Mouse (Mus musculus): ENCODE measurements around the gene Loxl3.
A peak's percentile ranks its signal among the peaks of the same experiment; 100 is the strongest.

The Loxl3 gene

DNA sequence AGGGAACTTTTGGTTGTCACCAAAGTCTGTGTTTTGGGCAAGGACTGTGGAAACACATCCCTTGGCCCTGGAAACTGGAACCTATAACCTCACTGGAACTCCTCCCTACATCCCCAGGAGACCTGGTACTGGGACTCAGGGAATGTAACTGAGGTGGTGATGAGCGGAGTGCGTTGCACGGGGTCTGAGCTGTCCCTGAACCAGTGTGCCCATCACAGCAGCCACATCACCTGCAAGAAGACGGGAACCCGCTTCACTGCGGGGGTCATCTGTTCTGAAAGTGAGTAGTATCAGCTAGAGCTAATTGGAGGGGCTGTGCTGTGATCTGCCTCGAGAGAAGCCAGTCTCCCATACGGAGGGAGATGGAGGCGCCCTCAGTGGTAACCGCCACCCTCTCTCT, 15.4 kb downstream of the Loxl3 start:
- DNase-seq (ENCODE audit: low read depth in 1 of 2, low spot score in 2 of 2), result no peak

DNA sequence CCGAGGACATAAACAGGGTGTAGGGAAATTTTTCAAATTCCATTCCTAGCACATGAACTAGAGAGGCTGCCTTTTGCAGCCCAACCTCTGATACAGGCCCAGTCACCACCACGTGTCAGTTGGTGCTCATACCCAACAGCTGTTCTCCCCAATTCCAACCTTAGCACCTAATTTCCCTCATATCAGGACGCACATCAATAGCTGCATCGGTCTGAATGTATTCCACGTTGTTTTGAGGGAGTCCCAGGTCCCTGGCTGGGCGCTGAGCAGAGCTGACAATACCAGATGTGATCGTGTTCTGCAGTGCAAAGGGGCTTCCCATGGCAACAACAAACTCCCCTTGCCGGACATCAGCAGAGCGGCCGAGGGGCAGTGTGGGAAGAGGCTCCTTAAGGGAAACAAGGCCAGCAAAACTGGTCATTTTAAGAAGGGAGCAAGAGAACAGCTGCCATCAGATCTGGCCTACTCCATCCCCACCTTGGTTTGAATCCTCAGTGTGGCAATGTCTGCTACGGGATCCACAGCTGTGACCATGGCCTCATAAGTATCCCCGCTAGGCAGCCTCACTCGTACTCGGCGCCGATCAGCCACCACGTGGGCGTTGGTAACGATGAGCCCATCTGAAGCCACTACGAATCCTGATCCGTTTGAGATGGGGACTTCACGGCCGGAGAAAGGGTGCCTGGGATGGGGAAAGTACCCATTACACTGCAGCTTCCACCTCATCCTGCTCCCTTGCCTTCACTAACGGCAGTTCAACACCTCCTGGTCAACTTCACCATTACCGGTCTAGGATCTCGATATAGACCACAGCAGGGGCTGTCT, 19.4 kb downstream of the Loxl3 start:
- peak in 1 of 2 experiments; percentile 22 for DNase-seq (ENCODE audit: low read depth in 1 of 2, low spot score in 2 of 2)

DNA sequence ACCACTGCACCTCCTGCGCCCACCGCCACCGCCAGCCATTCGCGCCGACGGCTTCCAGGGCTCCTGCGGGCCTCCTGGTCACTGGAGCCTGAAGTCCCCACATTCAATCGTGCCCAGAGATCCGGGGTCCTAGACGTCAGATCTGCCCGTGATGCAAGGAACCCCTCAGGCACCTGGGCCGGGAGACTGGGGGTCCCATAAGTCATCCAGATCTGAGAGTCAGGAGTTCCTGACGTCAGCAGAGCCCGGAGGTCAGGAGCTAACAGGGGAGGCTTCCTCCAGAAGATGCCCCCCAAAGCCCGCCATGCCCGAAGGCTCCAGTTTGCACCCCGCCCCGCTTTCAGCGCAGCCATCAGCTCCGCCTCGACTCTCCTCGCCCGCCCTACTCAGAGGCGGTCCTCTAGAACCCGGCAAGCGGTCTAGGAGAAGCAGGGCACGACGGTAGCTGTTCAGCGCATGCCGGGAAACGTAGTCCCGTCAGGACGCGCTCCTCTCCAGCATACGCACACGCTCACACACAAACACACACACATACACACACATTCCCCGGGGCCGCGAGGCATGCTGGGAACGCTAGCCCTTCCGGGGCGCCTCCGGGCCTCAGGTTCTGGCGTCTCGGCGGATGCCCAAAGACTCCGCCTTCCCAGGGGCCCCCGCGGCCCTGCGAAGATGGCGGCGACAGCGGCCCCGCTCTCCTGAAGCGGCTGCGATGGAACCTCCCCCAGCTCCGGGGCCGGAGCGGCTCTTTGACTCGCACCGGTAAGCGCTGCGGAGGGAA, 20.3 kb downstream of the Loxl3 start, which contains the start of gene Aup1:
Aup1 (plus strand) TSS at position 448 of the 778 bp plus-strand sequence.
- peak; percentile 90 to 94 for DNase-seq (ENCODE audit: low read depth in 1 of 2, low spot score in 2 of 2)

DNA sequence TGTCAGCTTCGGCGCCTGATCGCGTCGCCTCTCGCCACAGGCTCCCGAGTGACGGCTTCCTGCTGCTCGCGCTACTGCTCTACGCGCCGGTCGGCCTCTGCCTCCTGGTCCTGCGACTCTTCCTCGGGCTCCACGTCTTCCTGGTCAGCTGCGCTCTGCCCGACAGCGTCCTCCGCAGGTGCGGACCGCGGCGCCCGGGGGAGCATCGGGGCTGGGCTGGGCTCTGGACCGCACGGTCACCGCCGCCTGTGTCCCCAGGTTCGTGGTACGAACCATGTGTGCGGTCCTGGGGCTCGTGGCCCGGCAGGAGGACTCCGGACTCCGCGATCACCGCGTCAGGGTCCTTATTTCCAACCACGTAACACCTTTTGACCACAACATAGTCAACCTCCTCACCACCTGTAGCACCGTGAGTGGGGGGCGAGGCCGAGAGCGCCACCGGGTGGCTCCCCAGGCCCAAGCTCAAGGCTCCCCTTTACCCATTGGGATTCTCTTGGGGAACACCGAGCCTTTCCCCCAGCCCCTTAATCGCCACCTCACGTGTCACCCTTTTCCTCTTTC, 21.0 kb downstream of the Loxl3 start, which contains the start of gene Htra2:
Htra2 (minus strand) TSS at position 403 of the 561 bp plus-strand sequence.
- no peak for DNase-seq (ENCODE audit: low read depth in 1 of 2, low spot score in 2 of 2)

DNA sequence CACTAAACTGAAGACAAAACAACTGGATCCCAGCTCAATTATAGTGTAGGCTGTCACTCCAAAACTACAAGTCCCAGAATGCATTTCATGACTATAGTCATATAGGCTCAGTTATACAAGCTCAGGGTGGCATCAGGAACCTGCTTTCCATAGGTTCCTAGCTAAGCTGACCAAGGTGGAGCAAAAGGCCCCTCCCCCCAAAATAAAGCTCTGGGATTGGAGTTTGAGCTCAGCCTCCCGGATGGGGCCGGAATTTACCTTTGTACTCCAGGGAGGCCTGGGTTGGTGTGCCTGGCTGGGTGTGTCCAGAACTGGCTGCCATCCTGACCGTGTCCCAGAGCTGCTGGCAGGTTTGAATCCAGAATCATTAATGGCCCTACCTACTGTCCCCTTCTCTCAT, 23.8 kb downstream of the Loxl3 start, which contains the start of gene Dqx1:
Dqx1 (plus strand) TSS at position 55 of the 400 bp plus-strand sequence.
- no peak for DNase-seq (ENCODE audit: low read depth in 1 of 2, low spot score in 2 of 2)

DNA sequence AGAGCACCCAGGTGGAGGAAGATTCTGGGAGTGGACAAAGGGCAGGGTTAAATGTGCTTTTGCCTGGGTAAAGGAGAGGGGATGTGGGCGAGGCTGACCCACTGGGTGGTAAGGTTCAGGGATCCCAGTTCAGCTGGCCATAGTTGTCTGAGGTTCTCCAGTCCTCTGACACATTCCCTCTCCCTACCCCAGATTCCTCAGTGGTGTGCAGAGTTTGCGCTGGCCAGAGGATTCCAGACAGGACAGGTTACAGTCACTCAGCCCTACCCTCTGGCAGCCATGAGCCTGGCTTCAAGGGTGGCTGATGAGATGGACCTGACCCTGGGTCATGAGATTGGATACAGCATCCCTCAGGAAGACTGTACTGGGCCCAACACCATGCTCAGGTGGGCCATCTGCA, 24.8 kb downstream of the Loxl3 start:
- no peak for DNase-seq (ENCODE audit: low read depth in 1 of 2, low spot score in 2 of 2)

DNA sequence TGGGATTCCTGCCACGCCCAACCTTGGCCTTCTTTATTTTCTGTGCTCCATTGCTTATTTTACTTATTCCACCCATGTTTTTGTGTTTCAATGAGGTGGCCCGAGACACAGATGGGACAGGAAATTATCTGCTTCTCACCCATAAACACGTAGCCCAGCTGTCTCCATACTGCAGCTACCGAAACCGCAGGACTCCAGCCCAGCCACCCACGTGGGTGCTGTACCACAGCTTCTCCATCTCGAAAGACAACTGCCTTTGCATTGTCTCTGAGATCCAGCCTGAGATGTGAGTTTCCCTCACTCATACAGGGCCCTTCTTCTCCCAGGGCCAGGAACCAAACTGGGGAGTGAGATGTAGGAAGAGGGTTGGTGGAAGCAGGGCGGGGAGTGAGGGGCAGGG, 32.0 kb downstream of the Loxl3 start:
- no peak for DNase-seq (ENCODE audit: low read depth in 1 of 2, low spot score in 2 of 2)

DNA sequence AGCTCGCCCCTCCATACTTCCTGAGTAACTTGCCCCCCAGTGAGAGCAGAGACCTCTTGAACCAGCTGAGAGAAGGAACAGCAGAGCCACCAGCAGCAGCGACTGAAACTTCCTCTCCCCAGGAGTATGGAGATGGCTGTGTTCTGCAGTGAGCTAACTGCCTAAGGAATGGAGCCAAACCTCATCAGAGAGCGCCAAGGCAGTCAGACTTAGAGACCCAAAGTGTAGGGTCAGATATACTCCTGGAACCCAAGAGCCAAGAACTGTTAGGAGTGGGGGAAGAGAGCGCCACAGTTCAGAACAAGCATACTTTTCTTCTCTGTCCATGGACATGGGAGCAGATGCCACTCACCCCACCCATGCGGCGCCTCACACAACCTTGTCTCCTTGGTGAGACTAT, 32.5 kb downstream of the Loxl3 start:
- no peak for DNase-seq (ENCODE audit: low read depth in 1 of 2, low spot score in 2 of 2)

DNA sequence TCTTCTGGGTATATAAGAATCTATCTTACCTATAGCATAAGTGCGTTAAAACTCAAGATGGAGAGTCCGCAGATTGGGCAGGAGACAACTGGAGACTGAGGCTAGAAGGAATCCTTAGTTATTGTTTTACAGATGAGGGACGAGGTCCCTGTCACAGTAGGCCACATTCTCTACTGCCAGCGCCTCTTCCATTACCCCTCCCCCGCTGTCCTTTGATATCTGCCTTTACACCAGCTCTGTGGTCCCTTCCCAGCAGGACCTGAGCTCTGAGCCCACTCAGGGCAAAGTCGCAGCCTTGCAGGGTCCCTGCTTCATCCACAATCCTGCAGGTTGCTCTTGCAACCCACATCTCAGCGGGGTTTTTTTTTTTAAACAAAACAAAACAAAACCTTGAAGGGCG, 34.2 kb downstream of the Loxl3 start:
- DNase-seq (ENCODE audit: low read depth in 1 of 2, low spot score in 2 of 2), result no peak

DNA sequence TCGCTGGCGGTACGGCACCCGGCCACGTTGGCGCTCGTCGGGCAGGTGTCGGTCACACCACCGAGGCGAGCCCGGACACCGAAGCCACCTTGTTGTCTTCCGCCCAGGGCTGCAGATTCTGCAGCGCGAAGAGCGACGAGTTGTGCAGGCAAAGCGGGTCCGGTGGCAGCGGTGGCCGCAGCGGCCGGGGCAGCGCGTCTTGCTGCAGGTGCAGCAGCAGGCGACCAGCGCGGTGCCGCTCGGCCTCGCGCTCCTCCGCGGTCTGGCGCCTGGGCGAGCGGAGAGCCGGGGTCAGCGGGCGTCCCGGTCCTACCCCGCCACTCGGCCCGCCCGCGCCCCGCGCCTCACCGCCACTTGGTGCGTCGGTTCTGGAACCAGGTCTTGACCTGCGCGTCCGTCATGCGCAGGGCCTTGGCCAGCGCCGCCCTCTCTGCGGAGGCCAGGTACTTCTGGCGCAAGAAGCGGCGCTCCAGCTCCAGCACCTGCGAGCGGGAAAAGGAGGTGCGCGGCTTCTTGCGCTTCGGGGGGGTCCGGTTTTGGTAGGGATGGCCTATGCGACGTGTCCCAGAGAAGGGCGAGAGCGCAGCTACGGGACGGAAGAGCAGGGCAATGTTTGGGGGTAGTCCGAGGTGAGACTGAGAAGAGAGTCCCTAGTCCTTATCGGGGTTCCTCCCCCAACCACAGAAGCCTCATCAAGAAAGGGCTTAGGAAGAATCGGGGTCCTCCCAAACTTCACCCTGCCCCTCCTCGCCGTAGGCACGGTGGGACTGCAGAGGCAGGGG, 34.9 kb downstream of the Loxl3 start:
- DNase-seq (ENCODE audit: low read depth in 1 of 2, low spot score in 2 of 2), result no peak

DNA sequence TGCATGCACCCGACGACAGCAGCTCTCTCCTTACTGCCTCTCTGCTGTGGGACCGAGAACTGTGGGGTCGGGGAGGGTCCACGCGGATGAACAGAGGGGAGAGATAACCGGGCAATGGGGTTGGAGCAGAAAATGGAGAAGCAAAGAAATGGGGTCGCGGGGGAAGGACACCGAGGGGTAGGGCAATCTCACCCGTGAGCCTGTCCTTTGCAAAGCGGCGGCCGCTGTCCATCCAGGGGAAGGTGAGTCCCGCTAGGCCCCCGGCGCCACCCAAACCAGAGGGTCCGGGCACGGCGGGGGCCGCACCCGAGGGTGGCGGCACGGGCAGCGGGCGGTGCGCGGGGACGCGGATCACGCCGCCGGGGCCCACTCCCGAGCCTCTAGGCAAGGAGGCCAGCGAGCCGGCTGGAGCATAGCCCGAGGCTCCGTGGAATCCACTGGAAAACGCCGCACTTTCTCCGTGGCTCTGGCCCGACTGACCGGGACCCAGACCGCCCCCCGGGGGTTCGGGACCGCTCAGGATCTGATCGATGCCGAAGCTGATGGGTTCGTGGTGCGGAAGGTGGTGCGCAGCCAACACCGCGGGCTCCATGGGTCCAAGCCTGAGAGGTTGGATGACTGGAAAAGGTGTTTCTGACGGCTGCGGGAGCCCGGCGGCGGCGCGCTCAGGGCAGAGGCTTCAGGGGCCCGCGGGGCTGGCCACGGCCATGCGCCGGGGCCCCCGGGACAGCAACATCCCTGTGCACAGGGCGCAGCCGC, 35.7 kb downstream of the Loxl3 start:
- DNase-seq (ENCODE audit: low read depth in 1 of 2, low spot score in 2 of 2), result no peak

DNA sequence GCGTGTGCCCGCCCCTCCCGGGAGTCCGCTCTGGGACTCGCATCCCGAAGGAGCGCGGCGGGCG, 36.1 kb downstream of the Loxl3 start, which contains the start of gene Tlx2:
Tlx2 (minus strand) TSS at position 47 of the 64 bp plus-strand sequence.
- no peak for DNase-seq (ENCODE audit: low read depth in 1 of 2, low spot score in 2 of 2)

DNA sequence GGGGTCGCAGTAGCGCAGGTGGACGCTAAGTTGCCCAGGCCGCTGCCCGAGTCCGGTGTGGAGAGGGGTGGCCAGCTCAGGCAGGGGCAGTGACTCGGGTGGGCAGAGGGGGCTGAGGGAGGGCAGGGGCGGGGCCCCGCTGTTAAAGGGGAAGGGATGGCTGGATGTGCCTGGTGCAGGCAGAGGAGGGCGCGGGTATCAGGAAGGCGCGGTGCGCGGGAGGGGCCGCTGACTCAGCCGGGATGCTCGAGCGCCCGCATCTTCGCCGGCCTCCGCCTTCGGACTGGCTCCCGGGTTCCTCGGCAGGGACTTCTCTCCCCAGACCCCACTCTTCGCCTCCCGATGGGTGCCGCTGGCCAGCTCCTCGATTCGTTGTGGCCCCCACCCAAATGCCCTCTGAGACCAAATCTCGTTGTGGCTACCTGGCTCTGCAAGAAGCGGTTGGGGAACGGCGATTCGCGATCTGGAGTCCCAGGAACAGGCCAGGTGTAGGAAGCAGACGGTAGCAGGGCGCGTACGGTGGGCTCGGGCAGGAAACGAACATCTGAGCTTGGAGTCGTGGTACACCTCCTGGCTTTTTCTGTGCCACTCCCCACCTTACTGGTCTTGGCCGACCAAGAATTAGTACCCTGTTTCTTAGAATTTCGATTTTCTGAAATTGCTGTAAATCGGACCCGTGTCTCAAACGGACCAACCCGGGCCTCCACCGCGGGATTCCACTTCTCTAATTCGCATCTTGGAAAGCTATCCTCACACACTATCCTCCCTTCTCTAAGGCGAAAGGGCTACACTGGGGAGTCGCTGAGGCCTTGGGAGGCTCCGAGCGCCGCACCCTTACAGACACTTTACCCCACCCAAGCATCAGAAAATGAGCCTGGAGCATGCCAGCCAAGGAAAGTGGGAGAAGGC, 36.6 kb downstream of the Loxl3 start:
- DNase-seq (ENCODE audit: low read depth in 1 of 2, low spot score in 2 of 2), result peak in 1 of 2 experiments; percentile 17

DNA sequence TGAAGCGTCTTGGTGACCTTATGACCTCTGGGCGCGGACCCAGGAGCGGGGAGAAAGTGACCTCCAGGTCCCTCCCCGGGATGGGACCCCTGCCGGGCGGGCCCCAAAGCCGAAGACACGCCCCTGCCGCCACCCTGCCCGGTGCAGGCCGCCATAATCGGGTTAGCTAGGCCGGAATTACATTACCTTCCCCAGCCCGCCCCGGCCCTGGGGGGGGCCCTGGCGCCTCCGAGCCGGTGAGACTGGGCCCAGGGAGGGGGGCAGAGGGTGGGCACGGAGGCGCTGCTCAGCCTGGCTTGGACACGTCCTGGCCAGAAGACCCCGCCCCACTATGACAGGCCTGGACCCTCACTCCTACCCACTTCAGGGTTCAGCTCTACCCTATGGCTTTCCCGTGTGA, 37.2 kb downstream of the Loxl3 start:
- no peak for DNase-seq (ENCODE audit: low read depth in 1 of 2, low spot score in 2 of 2)

DNA sequence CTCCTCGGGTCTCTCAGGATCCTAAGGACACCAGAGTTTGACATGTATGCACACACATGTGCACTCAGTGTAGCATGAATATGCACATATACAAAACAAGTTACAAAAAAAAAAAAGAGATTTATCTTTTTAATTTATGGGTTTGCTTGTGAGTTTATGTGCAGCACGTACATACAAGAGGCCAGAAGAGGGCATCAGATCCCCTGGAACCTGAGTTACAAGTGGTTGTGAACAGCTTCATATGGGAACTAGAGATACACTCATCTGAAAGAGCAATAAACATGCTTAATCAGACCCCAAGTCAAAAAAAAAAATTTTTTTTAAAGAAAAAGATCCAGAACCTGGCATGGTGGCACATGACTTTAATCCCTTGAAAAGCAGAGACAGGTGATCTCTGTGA, 41.0 kb downstream of the Loxl3 start:
- DNase-seq (ENCODE audit: low read depth in 1 of 2, low spot score in 2 of 2), result no peak

DNA sequence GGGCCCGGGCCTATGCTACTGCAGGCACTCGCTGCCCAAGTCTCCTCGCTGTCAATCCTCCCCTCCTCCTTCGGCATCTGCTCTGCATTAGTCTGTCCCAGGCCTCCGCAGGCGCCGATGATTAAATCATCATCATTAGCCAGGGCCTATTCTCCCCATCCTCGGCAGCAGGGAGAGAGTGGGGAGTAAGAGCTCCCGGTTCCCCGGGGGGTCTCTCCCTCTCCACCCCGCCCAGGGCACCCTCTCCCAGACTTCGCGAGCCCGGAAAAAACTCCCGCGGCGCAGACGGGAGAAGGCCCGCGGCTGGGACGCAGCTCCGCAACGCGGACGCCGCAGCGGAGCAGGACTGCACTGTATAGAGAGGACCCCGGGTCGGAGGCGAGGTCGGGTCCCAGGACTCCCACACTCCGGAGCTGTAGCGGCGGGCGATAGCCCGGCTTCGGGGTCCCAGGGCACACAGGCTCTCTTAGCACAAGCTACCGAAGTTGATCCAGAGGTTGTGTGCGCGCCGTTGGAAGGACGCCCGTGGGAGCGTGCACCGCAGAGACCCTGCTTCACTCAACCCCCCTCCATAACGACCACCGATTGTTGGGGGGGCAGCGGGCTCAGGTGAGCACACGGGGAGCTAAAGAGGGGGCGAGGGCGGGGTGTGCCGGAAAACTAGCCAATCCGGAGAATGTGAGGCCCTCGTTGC, 43.8 kb downstream of the Loxl3 start, which contains the start of gene Pcgf1:
Pcgf1 (plus strand) TSS at position 240 of the 694 bp plus-strand sequence.
- DNase-seq (ENCODE audit: low read depth in 1 of 2, low spot score in 2 of 2), result no peak

DNA sequence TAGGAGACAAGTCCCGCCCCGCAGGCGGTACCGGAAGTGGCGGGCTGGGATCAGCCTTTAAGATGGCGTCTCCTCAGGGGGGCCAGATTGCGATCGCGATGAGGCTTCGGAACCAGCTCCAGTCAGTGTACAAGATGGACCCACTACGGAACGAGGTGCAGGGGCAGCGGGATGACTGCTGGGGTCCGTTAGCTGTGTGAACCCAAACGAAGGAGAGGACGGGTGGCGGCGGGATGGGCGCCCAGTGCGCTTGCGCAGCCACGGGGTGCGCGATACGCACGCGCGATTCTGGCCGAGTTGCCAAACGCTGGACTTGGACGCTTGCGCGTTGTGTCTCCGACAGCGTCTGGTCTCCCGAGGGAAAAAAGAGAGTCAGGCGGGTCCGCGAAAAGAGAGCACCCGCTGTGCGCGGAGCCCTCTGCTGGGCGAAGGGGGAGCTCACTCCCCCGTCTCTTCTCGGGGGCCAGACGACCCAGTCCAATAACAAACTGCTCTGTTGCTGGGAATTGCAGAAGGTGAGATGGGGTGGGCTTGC, 44.4 kb downstream of the Loxl3 start:
- DNase-seq (ENCODE audit: low read depth in 1 of 2, low spot score in 2 of 2), result peak; percentile 96 to 98

DNA sequence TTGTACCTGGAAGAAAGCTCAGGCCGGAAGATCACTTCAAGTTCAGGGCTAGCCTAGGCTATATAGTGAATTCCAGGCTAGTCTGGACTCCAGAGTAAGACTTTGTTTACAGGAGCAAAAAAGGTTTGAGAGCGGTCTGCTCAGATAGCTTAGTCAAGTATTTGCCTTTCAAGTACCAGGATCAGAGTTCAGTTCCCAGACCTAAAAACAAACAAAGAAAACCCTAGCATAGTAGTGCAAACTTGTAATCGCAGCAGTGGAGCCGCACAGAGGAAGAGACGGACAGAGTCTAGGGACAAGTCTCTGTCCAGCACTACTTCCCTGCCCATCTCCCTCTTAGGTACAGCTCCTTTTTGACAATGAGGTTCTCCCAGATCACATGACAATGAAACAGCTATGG, 46.2 kb downstream of the Loxl3 start:
- no peak for DNase-seq (ENCODE audit: low read depth in 1 of 2, low spot score in 2 of 2)

DNA sequence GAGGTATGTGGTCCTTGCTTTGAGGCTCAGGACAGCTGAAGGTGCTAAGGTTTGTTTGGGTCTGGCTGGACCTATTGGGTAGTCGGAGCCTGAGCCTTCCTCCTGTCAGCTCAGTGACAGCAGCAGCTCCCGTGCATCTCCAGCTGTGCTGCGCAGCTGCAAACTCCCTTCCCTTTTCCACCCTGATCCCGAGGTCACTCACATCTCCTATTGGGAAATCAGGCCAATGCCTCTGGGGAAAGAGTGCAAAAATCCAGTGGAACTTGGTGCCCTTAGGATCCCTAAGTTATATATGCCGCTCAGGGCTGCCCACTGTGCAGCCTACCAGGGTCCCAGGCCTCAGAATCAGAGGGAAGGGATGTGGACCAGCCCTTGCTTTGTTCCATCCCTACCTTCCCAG, 49.5 kb downstream of the Loxl3 start:
- DNase-seq (ENCODE audit: low read depth in 1 of 2, low spot score in 2 of 2), result no peak

Measured in monocyte, adult 2 months (primary cell).